Mouse (Mus musculus) neural tube, embryonic 13.5 days (tissue): ENCODE data around the gene Parpbp. TPM values are rescaled to one million over a fixed set of nuclear protein-coding genes. Genes with fewer than 3 reads are reported as not detected.

ENCODE experiments used
- ATAC-seq: fragments of 200-750 bp; cut with Nextera tagmentation; 2 replicates; pipeline ENCODE4 v1.8.0; 2017; ENCODE audit warnings: low read depth, mild to moderate bottlenecking, moderate TSS enrichment, moderate library complexity
- H3K27ac ChIP-seq: fragments of 300-500 bp; sonication (generic); replicated peaks from 2 replicates; pipeline ENCODE4 v1.5.1; 2015; ENCODE audit warnings: moderate library complexity, mild to moderate bottlenecking, inconsistent platforms
- H3K27me3 ChIP-seq: fragments of 300-500 bp; sonication (generic); 2 replicates; pipeline ENCODE4 v1.6.1; 2015; ENCODE audit warnings: mild to moderate bottlenecking, inconsistent platforms
- H3K36me3 ChIP-seq: fragments of 300-500 bp; sonication (generic); 2 replicates; pipeline ENCODE4 v1.6.1; 2015; ENCODE audit warnings: mild to moderate bottlenecking, inconsistent platforms
- H3K4me1 ChIP-seq: fragments of 300-500 bp; sonication (generic); replicated peaks from 2 replicates; pipeline ENCODE4 v1.6.1; 2015; ENCODE audit warnings: inconsistent platforms
- H3K4me2 ChIP-seq: fragments of 300-500 bp; sonication (generic); 2 replicates; pipeline ENCODE4 v1.6.1; 2015; ENCODE audit warnings: inconsistent platforms, mild to moderate bottlenecking, moderate library complexity
- H3K4me3 ChIP-seq: fragments of 300-500 bp; sonication (generic); 2 replicates; pipeline ENCODE4 v1.5.1; 2015; ENCODE audit warnings: mild to moderate bottlenecking, inconsistent platforms
- H3K9ac ChIP-seq: fragments of 300-500 bp; sonication (generic); 2 replicates; pipeline ENCODE4 v1.6.1; 2015; ENCODE audit warnings: moderate library complexity, mild to moderate bottlenecking, inconsistent platforms
- H3K9me3 ChIP-seq: fragments of 300-500 bp; sonication (generic); 2 replicates; pipeline ENCODE4 v1.6.1; 2016; ENCODE audit warnings: inconsistent platforms
- WGBS: fragments of 180-500 bp; shearing (Covaris S2); methylation state at CpG from one replicate; pipeline ENCODE4 v1.1.7; 2015; 5-methylcytosine and 5-hydroxymethylcytosine counted together
- polyA plus RNA-seq: library from polyadenylated mRNA; unstranded; fragments of >200 nt; fragmentation: Nextera tagmentation; extraction: Ambion mirVana; gene quantifications from 2 replicates; pipeline ENCODE4 v1.2.1, GENCODE M21; 2015

Parpbp gene
- polyA plus RNA-seq, 1 experiment from 2014 or later = 2.3 TPM

- WGBS = 48% methylated on average over 5 of the region's 5 CpGs
- no peaks in the 10 kb centered on the region for H3K36me3 ChIP-seq
- no peaks in the 10 kb centered on the region for H3K9me3 ChIP-seq
- ATAC-seq = no peak
- no peak within 1 kb of the TSS for H3K9ac ChIP-seq
- H3K4me2 ChIP-seq = no peak within 1 kb of the TSS
- no peaks in the 10 kb centered on the region for H3K27me3 ChIP-seq
- no peak within 1 kb of the TSS for H3K27ac ChIP-seq
- no peak within 1 kb of the TSS for H3K4me3 ChIP-seq
- no peaks in the 10 kb centered on the region for H3K4me1 ChIP-seq
Measured at GRCm38 (mm10) chr10:88090772-88091171, 56.0 kb downstream of the Parpbp start, which contains the start of gene Pmch. Gene Pmch, plus strand, starts transcription at chr10:88091072.

GRCm38 (mm10) chr10:88067377-88067776 lies 79.4 kb downstream of the Parpbp start:
- H3K27ac ChIP-seq = no peak overlapping the region
- no peaks in the 10 kb centered on the region for H3K27me3 ChIP-seq
- H3K36me3 ChIP-seq = no peaks in the 10 kb centered on the region
- no peaks in the 10 kb centered on the region for H3K9me3 ChIP-seq
- no peak overlapping the region for H3K4me2 ChIP-seq
- 82% methylated on average over 3 of the region's 3 CpGs for WGBS
- ATAC-seq = no peak
- H3K4me3 ChIP-seq = no peak overlapping the region
- H3K4me1 ChIP-seq = no peaks in the 10 kb centered on the region
- H3K9ac ChIP-seq = no peak overlapping the region

GRCm38 (mm10) chr10:88064872-88065271 lies 81.9 kb downstream of the Parpbp start:
- WGBS = 76% methylated on average over 2 of the region's 2 CpGs
- H3K4me2 ChIP-seq = no peak overlapping the region
- no peak overlapping the region for H3K4me3 ChIP-seq
- no peaks in the 10 kb centered on the region for H3K36me3 ChIP-seq
- H3K9me3 ChIP-seq = no peaks in the 10 kb centered on the region
- no peak overlapping the region for H3K27ac ChIP-seq
- no peak overlapping the region for H3K9ac ChIP-seq
- no peaks in the 10 kb centered on the region for H3K4me1 ChIP-seq
- no peaks in the 10 kb centered on the region for H3K27me3 ChIP-seq
- ATAC-seq = no peak

- no peaks in the 10 kb centered on the region for H3K36me3 ChIP-seq
- no peak overlapping the region for H3K4me2 ChIP-seq
- no peak overlapping the region for H3K9ac ChIP-seq
- H3K4me1 ChIP-seq = no peaks in the 10 kb centered on the region
- 65% methylated on average over 4 of the region's 4 CpGs for WGBS
- ATAC-seq = no peak
- H3K27me3 ChIP-seq = no peaks in the 10 kb centered on the region
- H3K9me3 ChIP-seq = no peaks in the 10 kb centered on the region
- no peak overlapping the region for H3K4me3 ChIP-seq
- no peak overlapping the region for H3K27ac ChIP-seq
Measured at GRCm38 (mm10) chr10:88063436-88063835, 83.3 kb downstream of the Parpbp start.

GRCm38 (mm10) chr10:88056950-88057649 lies 89.6 kb downstream of the Parpbp start:
- no peak overlapping the region for H3K9ac ChIP-seq
- no peaks in the 10 kb centered on the region for H3K9me3 ChIP-seq
- no peaks in the 10 kb centered on the region for H3K27me3 ChIP-seq
- WGBS = 79% methylated on average over 14 of the region's 14 CpGs
- no peaks in the 10 kb centered on the region for H3K36me3 ChIP-seq
- no peak overlapping the region for H3K4me2 ChIP-seq
- no peaks in the 10 kb centered on the region for H3K4me1 ChIP-seq
- H3K27ac ChIP-seq = no peak overlapping the region
- ATAC-seq = no peak
- H3K4me3 ChIP-seq = no peak overlapping the region

GRCm38 (mm10) chr10:88054233-88054985 lies 92.3 kb downstream of the Parpbp start:
- ATAC-seq = no peak
- Histone ChIP-seq H3K9ac (no peak overlapping the region), H3K4me1 (no peaks in the 10 kb centered on the region), H3K27me3 (no peaks in the 10 kb centered on the region), H3K4me3 (no peak overlapping the region), H3K4me2 (no peak overlapping the region), H3K36me3 (no peaks in the 10 kb centered on the region), H3K27ac (no peak overlapping the region), H3K9me3 (no peaks in the 10 kb centered on the region)
- 86% methylated on average over 14 of the region's 14 CpGs for WGBS

- WGBS = 60% methylated on average over 11 of the region's 11 CpGs
- Histone ChIP-seq H3K9ac (no peak overlapping the region), H3K4me3 (no peak overlapping the region), H3K36me3 (no peaks in the 10 kb centered on the region), H3K4me1 (no peaks in the 10 kb centered on the region), H3K9me3 (no peaks in the 10 kb centered on the region), H3K27ac (no peak overlapping the region), H3K4me2 (no peak overlapping the region), H3K27me3 (no peaks in the 10 kb centered on the region)
- no peak for ATAC-seq
Measured at GRCm38 (mm10) chr10:88046098-88046771, 100.5 kb downstream of the Parpbp start.

GRCm38 (mm10) chr10:88044297-88044696 lies 102.4 kb downstream of the Parpbp start:
- Histone ChIP-seq H3K9ac (no peak overlapping the region), H3K27me3 (no peaks in the 10 kb centered on the region), H3K4me1 (no peaks in the 10 kb centered on the region), H3K9me3 (no peaks in the 10 kb centered on the region), H3K36me3 (no peaks in the 10 kb centered on the region), H3K4me3 (no peak overlapping the region), H3K27ac (no peak overlapping the region), H3K4me2 (no peak overlapping the region)
- no peak for ATAC-seq
- 83% methylated on average over 4 of the region's 4 CpGs for WGBS

Other genes with a start within 250 kb of the Parpbp start
- gene Pmch, start 55.9 kb downstream of the Parpbp start, polyA plus RNA-seq = 0.56 and 0.76 TPM in 2 replicates
- 29.6 and 33.9 TPM in 2 replicates for gene Nup37, start 51 bp upstream of the Parpbp start, polyA plus RNA-seq
- gene Washc3, start 54.2 kb upstream of the Parpbp start, polyA plus RNA-seq = 41.7 and 46.9 TPM in 2 replicates
- gene Dram1, start 232.1 kb upstream of the Parpbp start, polyA plus RNA-seq = 0.45 and 0.95 TPM in 2 replicates
- 13.9 and 15.5 TPM in 2 replicates for gene Gnptab, start 232.2 kb upstream of the Parpbp start, polyA plus RNA-seq